Mouse (Mus musculus) common myeloid progenitor, adult 5-6 weeks (primary cell): ENCODE measurements at regions not wholly inside any gene's neighbourhood (a gene's known extent, or its start where the extent isn't known, plus 50 kb on each side); places are given as distances from the start of the nearest gene placed in this dataset.
A peak's percentile ranks its signal among the peaks of the same experiment; 100 is the strongest.

Experiments
- ATAC-seq: replicated peaks from 2 replicates; pipeline ENCODE4 v1.8.0; 2016; ENCODE audit warnings: low read depth, mild to moderate bottlenecking, moderate TSS enrichment, inconsistent platforms; ENCODE audit not compliant: poor library complexity, severe bottlenecking

- no peak for ATAC-seq
These were observed 54.7 kb downstream of the Hes1 start for GRCm38 (mm10) chr16:30118876-30119275.

GRCm38 (mm10) chr16:30120330-30121265, 56.4 kb downstream of the Hes1 start:
- no peak for ATAC-seq

GRCm38 (mm10) chr16:30121596-30121995, 57.4 kb downstream of the Hes1 start:
- ATAC-seq: no peak

DNA sequence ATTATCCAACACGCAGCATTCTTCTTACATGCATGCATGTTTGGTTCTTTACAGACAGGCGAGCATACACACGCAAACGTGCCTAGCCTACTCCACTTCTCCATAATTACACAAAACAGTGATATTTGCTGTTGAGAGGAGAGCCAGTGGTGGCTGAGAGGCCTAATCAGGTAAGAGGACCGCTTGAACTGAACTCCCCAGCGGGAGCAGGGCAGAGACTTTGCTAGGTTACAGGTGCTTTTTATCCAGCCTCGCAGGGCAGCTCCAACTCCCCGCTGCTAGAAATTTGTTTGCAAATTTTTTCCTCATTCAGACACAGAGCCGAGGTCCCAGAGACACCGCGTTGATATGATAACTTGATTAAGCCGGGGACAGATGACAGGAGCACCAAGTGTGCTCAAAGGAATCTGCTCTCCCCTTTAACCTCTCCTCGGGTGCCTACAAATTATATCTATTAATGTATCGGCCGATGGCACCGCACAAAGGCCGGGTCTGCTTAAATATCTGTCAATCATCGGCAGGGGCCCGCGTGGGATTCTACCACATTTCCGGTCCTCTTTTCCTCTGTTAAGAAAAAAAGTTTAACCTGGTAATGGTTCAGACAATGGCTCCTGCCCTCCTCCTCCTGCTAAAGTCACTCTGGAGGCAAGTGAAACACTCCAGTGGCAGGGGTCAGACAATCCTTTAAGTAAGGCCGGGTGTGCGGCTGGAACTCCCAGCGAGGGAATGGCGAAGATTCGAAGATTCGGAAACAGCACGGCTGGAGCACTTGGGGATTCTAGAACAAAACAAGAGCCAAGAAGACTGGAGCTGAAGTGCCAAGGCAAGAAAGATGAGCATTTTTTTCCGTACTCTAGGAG, 58.3 kb downstream of the Hes1 start:
- no peak for ATAC-seq

- no peak for ATAC-seq
These were observed 62.8 kb downstream of the Hes1 start for GRCm38 (mm10) chr16:30127015-30127414.

DNA sequence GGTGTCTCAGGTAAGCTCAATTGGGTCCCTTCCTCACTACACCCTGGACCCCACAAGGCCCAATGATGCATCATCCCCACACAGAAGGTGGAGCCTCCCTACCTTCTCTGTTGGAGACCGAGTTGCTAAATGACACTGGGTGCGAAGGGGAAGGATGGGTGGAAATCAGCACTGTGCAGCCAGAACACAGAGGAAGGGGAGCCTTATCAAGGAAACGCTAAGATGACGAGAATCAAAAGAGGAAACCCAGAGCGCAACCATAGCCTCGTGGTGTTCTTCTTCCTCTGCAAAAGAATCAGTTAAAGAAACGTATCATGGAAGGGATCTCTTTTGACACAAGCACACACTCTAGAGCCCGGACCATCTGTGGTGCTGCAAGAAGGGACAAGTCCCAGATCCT, 64.6 kb downstream of the Hes1 start:
- peak; percentile 60 for ATAC-seq

DNA sequence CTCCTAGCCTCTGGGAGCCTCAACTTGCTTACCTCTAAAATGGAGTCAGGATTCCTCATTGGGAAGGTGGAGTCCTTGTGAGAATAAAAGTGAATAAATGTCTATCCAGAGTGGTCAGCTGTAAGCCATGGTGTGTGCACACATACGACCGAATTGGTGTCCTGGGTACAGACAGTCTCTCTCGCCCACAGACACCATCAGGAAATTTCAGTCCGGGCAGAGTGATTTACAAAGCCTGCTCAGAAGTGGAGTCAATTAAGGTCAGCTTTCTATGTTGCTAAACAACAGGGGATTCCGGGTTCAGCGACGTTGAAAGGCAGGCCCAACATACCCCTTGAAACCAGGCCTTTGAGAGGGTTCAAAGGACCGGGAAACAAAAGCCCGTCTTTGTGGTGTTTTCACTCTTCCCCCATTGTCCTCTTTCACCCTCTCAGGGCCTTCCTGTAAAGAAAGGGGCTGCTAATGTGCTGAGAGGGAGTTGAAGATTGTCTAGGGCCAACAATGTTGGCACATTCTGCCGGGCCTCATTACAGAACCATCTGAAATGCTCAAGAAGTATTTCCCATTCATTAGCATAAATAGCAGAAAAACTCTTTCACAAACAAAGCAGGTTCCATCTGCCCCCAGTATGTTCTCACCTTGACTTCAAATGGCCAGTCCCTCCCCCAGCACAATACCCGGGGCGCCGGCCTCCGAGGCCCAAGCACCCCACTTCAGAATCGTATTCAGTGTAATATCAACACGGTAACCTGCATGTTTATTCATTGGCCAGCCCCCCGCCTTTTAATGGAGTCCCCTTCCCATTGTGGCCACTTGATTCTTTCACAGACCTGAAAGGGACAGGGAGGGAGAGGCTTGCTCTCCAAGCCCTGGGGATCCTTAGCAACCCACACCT, 65.3 kb downstream of the Hes1 start:
- no peak for ATAC-seq

DNA sequence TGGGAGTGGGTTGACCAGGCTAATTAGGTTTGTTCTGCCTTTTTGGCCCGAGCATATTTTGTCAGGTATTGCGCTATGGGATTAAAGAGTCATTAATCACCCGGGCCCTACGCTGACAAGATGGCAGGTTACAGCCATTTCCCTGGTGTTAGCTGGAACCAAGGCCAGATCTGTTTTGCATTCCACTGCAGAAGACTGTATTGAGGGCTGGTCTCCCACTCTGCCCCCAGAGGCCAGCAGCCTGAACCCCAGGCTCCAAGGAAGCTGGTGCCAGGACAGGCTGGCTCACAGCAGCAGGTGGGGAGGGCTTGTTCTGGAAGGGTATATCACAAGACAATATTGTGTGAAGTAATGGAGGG, 65.9 kb downstream of the Hes1 start:
- ATAC-seq: no peak

GRCm38 (mm10) chr16:30132086-30132485, 67.9 kb downstream of the Hes1 start:
- ATAC-seq: no peak

DNA sequence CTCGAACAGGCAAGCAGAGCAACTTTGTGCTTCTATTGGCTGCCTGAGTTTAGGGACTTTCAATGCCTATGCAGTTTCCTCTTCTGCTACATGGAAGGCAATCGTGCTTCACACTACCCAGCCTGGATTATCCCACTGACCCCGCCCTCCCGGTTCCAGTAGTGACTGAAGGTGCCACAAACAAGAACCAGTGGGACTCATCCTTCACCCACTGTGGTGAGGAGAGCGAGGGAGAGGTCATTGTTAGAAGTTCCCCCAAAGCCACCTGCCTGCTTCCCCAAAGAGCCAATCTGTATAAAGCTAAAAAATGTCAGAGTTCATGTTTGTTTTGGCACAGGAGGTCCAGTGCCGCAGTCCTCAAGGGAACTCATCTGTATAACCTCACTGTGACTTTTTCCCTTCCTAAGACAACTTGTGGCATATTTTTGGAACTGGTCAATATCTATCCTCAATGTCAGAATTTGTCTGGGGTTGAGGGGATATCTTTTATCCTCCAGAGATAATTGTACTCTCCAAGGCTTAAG, 70.5 kb downstream of the Hes1 start:
- ATAC-seq: no peak

- ATAC-seq: no peak
These were observed 72.7 kb downstream of the Hes1 start for GRCm38 (mm10) chr16:30136849-30137248.

DNA sequence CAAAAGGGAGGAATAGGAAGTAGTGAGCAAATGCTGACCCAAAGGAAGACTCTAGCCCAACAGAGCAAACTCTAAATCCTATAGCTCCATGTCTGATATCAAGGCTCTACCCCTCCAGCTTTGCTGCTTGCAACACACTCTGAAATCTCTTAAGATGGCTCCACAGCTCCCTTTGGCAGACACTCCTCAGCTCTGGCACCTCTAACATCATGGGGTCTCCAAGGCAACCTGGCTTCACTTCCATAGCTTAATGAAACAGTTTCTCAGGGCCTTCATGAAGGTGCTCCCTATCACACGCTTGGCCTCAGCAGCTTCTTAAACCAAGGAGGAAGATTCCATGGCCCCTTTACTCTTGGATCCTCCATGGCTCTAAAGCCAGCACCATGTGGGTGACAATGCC, 73.6 kb downstream of the Hes1 start:
- ATAC-seq: no peak

- ATAC-seq: peak; percentile 13; the same call in 1 of the 2 replicates
These were observed 80.8 kb downstream of the Hes1 start for GRCm38 (mm10) chr16:30144818-30145464.

- peak; percentile 57 for ATAC-seq
These were observed 81.5 kb downstream of the Hes1 start for GRCm38 (mm10) chr16:30145465-30146207.

DNA sequence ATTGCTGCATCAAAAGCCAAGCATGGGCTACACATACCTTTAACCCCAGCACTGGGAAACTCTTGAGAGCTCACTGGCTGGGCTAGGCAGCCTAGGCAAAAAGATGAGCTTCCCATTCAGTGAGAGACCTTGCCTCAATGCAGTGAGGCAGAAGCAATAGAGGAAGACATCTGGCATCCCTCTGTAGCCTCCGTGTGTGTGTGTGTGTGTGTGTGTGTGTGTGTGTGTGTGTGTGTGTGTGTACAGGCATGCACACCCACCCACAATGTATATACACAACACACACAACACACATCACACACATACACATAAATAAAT, 82.0 kb downstream of the Hes1 start:
- no peak for ATAC-seq

- ATAC-seq: no peak
These were observed 83.1 kb downstream of the Hes1 start for GRCm38 (mm10) chr16:30147296-30147695.

- no peak for ATAC-seq
These were observed 86.9 kb downstream of the Hes1 start for GRCm38 (mm10) chr16:30151104-30151503.

GRCm38 (mm10) chr16:30155070-30155469, 90.9 kb downstream of the Hes1 start:
- peak; percentile 93 for ATAC-seq
